Mouse (Mus musculus): Measurements from ENCODE around the gene Fgg. TPM values are rescaled to one million over a fixed set of nuclear protein-coding genes. Genes with fewer than 3 reads are reported as not detected.

The Fgg gene
- polyA plus RNA-seq, 1 experiment from 2014 or later, result 3.8 TPM

- peak overlapping the region; percentile 31; the same call in 1 of the 2 replicates for H3K4me2 ChIP-seq
- no peaks in the 10 kb centered on the region for H3K36me3 ChIP-seq (ENCODE audit: control insufficient read depth, insufficient read depth, low read length)
- no peak overlapping the region for H3K4me3 ChIP-seq (ENCODE audit: low read depth, low read length)
- peaks cover 2% of the 10 kb centered on the region; the same call in 1 of the 2 replicates for H3K27me3 ChIP-seq (ENCODE audit: control insufficient read depth, insufficient read depth, low read length)
- ATAC-seq (replicated peaks; ENCODE audit: insufficient number of reproducible peaks, low FRiP score, low TSS enrichment), result no peak
- no peak overlapping the region for H3K27ac ChIP-seq (ENCODE audit: low read depth, low read length)
- WGBS (ENCODE audit: insufficient replicate concordance), result 44% methylated on average over 13 of the region's 13 CpGs
- no peaks in the 10 kb centered on the region for H3K4me1 ChIP-seq (ENCODE audit: control insufficient read depth, insufficient read depth, low read length)
- no peaks in the 10 kb centered on the region for H3K9me3 ChIP-seq (replicated peaks; ENCODE audit: control insufficient read depth, low read length)
- H3K9ac ChIP-seq (ENCODE audit: low read depth, low read length), result no peak overlapping the region
These were observed 25.3 kb downstream of the Fgg start for GRCm38 (mm10) chr3:83032746-83033308.

GRCm38 (mm10) chr3:83033801-83034200 lies 26.3 kb downstream of the Fgg start:
- no peak overlapping the region for H3K4me3 ChIP-seq (ENCODE audit: low read depth, low read length)
- no peak for ATAC-seq (replicated peaks; ENCODE audit: insufficient number of reproducible peaks, low FRiP score, low TSS enrichment)
- no peak overlapping the region for H3K27ac ChIP-seq (ENCODE audit: low read depth, low read length)
- H3K4me2 ChIP-seq, result no peak overlapping the region
- H3K9ac ChIP-seq (ENCODE audit: low read depth, low read length), result no peak overlapping the region
- WGBS (ENCODE audit: insufficient replicate concordance), result 71% methylated on average over 8 of the region's 8 CpGs
- no peaks in the 10 kb centered on the region for H3K9me3 ChIP-seq (replicated peaks; ENCODE audit: control insufficient read depth, low read length)
- peaks cover 2% of the 10 kb centered on the region; the same call in 1 of the 2 replicates for H3K27me3 ChIP-seq (ENCODE audit: control insufficient read depth, insufficient read depth, low read length)
- no peaks in the 10 kb centered on the region for H3K4me1 ChIP-seq (ENCODE audit: control insufficient read depth, insufficient read depth, low read length)
- no peaks in the 10 kb centered on the region for H3K36me3 ChIP-seq (ENCODE audit: control insufficient read depth, insufficient read depth, low read length)

- WGBS (ENCODE audit: insufficient replicate concordance), result 64% methylated on average over 2 of the region's 2 CpGs
- H3K9me3 ChIP-seq (replicated peaks; ENCODE audit: control insufficient read depth, low read length), result no peaks in the 10 kb centered on the region
- H3K4me1 ChIP-seq (ENCODE audit: control insufficient read depth, insufficient read depth, low read length), result no peaks in the 10 kb centered on the region
- no peak overlapping the region for H3K9ac ChIP-seq (ENCODE audit: low read depth, low read length)
- H3K4me3 ChIP-seq (ENCODE audit: low read depth, low read length), result no peak overlapping the region
- no peak for ATAC-seq (replicated peaks; ENCODE audit: insufficient number of reproducible peaks, low FRiP score, low TSS enrichment)
- H3K27me3 ChIP-seq (ENCODE audit: control insufficient read depth, insufficient read depth, low read length), result no peaks in the 10 kb centered on the region
- no peaks in the 10 kb centered on the region for H3K36me3 ChIP-seq (ENCODE audit: control insufficient read depth, insufficient read depth, low read length)
- H3K27ac ChIP-seq (ENCODE audit: low read depth, low read length), result no peak overlapping the region
- H3K4me2 ChIP-seq, result no peak overlapping the region
These were observed 31.3 kb downstream of the Fgg start for GRCm38 (mm10) chr3:83038865-83039264.

GRCm38 (mm10) chr3:83039666-83040065 lies 32.1 kb downstream of the Fgg start:
- no peak overlapping the region for H3K27ac ChIP-seq (ENCODE audit: low read depth, low read length)
- no peaks in the 10 kb centered on the region for H3K36me3 ChIP-seq (ENCODE audit: control insufficient read depth, insufficient read depth, low read length)
- no peak overlapping the region for H3K9ac ChIP-seq (ENCODE audit: low read depth, low read length)
- no peaks in the 10 kb centered on the region for H3K9me3 ChIP-seq (replicated peaks; ENCODE audit: control insufficient read depth, low read length)
- no peak overlapping the region for H3K4me2 ChIP-seq
- H3K27me3 ChIP-seq (ENCODE audit: control insufficient read depth, insufficient read depth, low read length), result no peaks in the 10 kb centered on the region
- H3K4me1 ChIP-seq (ENCODE audit: control insufficient read depth, insufficient read depth, low read length), result no peaks in the 10 kb centered on the region
- WGBS (ENCODE audit: insufficient replicate concordance), result 67% methylated on average over 4 of the region's 4 CpGs
- no peak overlapping the region for H3K4me3 ChIP-seq (ENCODE audit: low read depth, low read length)
- ATAC-seq (replicated peaks; ENCODE audit: insufficient number of reproducible peaks, low FRiP score, low TSS enrichment), result no peak

- 85% methylated on average over 5 of the region's 5 CpGs for WGBS (ENCODE audit: insufficient replicate concordance)
- H3K36me3 ChIP-seq (ENCODE audit: control insufficient read depth, insufficient read depth, low read length), result no peaks in the 10 kb centered on the region
- no peaks in the 10 kb centered on the region for H3K9me3 ChIP-seq (replicated peaks; ENCODE audit: control insufficient read depth, low read length)
- H3K9ac ChIP-seq (ENCODE audit: low read depth, low read length), result no peak overlapping the region
- H3K4me2 ChIP-seq, result no peak overlapping the region
- no peaks in the 10 kb centered on the region for H3K4me1 ChIP-seq (ENCODE audit: control insufficient read depth, insufficient read depth, low read length)
- H3K27me3 ChIP-seq (ENCODE audit: control insufficient read depth, insufficient read depth, low read length), result no peaks in the 10 kb centered on the region
- no peak overlapping the region for H3K4me3 ChIP-seq (ENCODE audit: low read depth, low read length)
- no peak overlapping the region for H3K27ac ChIP-seq (ENCODE audit: low read depth, low read length)
- ATAC-seq (replicated peaks; ENCODE audit: insufficient number of reproducible peaks, low FRiP score, low TSS enrichment), result no peak
These were observed 34.9 kb downstream of the Fgg start for GRCm38 (mm10) chr3:83042451-83042850.

GRCm38 (mm10) chr3:83046649-83047048 lies 39.1 kb downstream of the Fgg start:
- Histone ChIP-seq H3K4me3 (ENCODE audit: low read depth, low read length) (no peak overlapping the region), H3K27me3 (ENCODE audit: control insufficient read depth, insufficient read depth, low read length) (no peaks in the 10 kb centered on the region), H3K9ac (ENCODE audit: low read depth, low read length) (no peak overlapping the region), H3K36me3 (ENCODE audit: control insufficient read depth, insufficient read depth, low read length) (no peaks in the 10 kb centered on the region), H3K9me3 (replicated peaks; ENCODE audit: control insufficient read depth, low read length) (no peaks in the 10 kb centered on the region), H3K4me2 (no peak overlapping the region), H3K4me1 (ENCODE audit: control insufficient read depth, insufficient read depth, low read length) (no peaks in the 10 kb centered on the region), H3K27ac (ENCODE audit: low read depth, low read length) (no peak overlapping the region)
- WGBS (ENCODE audit: insufficient replicate concordance), result 76% methylated on average over 11 of the region's 11 CpGs
- no peak for ATAC-seq (replicated peaks; ENCODE audit: insufficient number of reproducible peaks, low FRiP score, low TSS enrichment)

GRCm38 (mm10) chr3:83049680-83050079 lies 42.2 kb downstream of the Fgg start, which contains the start of gene Fgb:
Gene Fgb, minus strand, starts transcription at chr3:83049863.
- no peak within 1 kb of the TSS for H3K27ac ChIP-seq (ENCODE audit: low read depth, low read length)
- WGBS (ENCODE audit: insufficient replicate concordance), result 80% methylated on average over 8 of the region's 8 CpGs
- H3K4me3 ChIP-seq (ENCODE audit: low read depth, low read length), result no peak within 1 kb of the TSS
- H3K9me3 ChIP-seq (replicated peaks; ENCODE audit: control insufficient read depth, low read length), result no peaks in the 10 kb centered on the region
- H3K27me3 ChIP-seq (ENCODE audit: control insufficient read depth, insufficient read depth, low read length), result no peaks in the 10 kb centered on the region
- H3K36me3 ChIP-seq (ENCODE audit: control insufficient read depth, insufficient read depth, low read length), result no peaks in the 10 kb centered on the region
- no peaks in the 10 kb centered on the region for H3K4me1 ChIP-seq (ENCODE audit: control insufficient read depth, insufficient read depth, low read length)
- H3K4me2 ChIP-seq, result no peak within 1 kb of the TSS
- no peak for ATAC-seq (replicated peaks; ENCODE audit: insufficient number of reproducible peaks, low FRiP score, low TSS enrichment)
- H3K9ac ChIP-seq (ENCODE audit: low read depth, low read length), result no peak within 1 kb of the TSS

- no peak overlapping the region for H3K4me2 ChIP-seq
- no peak overlapping the region for H3K27ac ChIP-seq (ENCODE audit: low read depth, low read length)
- no peak overlapping the region for H3K4me3 ChIP-seq (ENCODE audit: low read depth, low read length)
- H3K9ac ChIP-seq (ENCODE audit: low read depth, low read length), result no peak overlapping the region
- no peaks in the 10 kb centered on the region for H3K4me1 ChIP-seq (ENCODE audit: control insufficient read depth, insufficient read depth, low read length)
- no peak for ATAC-seq (replicated peaks; ENCODE audit: insufficient number of reproducible peaks, low FRiP score, low TSS enrichment)
- H3K36me3 ChIP-seq (ENCODE audit: control insufficient read depth, insufficient read depth, low read length), result no peaks in the 10 kb centered on the region
- no peaks in the 10 kb centered on the region for H3K9me3 ChIP-seq (replicated peaks; ENCODE audit: control insufficient read depth, low read length)
- H3K27me3 ChIP-seq (ENCODE audit: control insufficient read depth, insufficient read depth, low read length), result no peaks in the 10 kb centered on the region
- 72% methylated on average over 5 of the region's 5 CpGs for WGBS (ENCODE audit: insufficient replicate concordance)
These were observed 43.1 kb downstream of the Fgg start for GRCm38 (mm10) chr3:83050661-83051060.

GRCm38 (mm10) chr3:83052102-83052501 lies 44.6 kb downstream of the Fgg start:
- Histone ChIP-seq H3K27me3 (ENCODE audit: control insufficient read depth, insufficient read depth, low read length) (no peaks in the 10 kb centered on the region), H3K9me3 (replicated peaks; ENCODE audit: control insufficient read depth, low read length) (no peaks in the 10 kb centered on the region), H3K4me3 (ENCODE audit: low read depth, low read length) (no peak overlapping the region), H3K36me3 (ENCODE audit: control insufficient read depth, insufficient read depth, low read length) (no peaks in the 10 kb centered on the region), H3K9ac (ENCODE audit: low read depth, low read length) (no peak overlapping the region), H3K27ac (ENCODE audit: low read depth, low read length) (no peak overlapping the region), H3K4me2 (no peak overlapping the region), H3K4me1 (ENCODE audit: control insufficient read depth, insufficient read depth, low read length) (peaks cover 5% of the 10 kb centered on the region)
- 80% methylated on average over 5 of the region's 5 CpGs for WGBS (ENCODE audit: insufficient replicate concordance)
- no peak for ATAC-seq (replicated peaks; ENCODE audit: insufficient number of reproducible peaks, low FRiP score, low TSS enrichment)
